Mouse (Mus musculus) yolk sac, embryonic 10.5 days (tissue): ENCODE measurements around the gene Cks2.
"Not testable (repeated sequence)": the region's sequence is repeated elsewhere in the genome, so short reads cannot be mapped to it uniquely, and the experiment has no call there.

Experiments used
- DNase-seq: peaks from one replicate; pipeline ENCODE4 v3.0.0-alpha.2; 2017; ENCODE audit warnings: low spot score

The Cks2 gene

GRCm38 (mm10) chr13:51644829-51645789 is at the start of gene Cks2:
TSS of gene Cks2 (plus strand) at chr13:51645232.
- DNase-seq: peak; percentile 100

GRCm38 (mm10) chr13:51595404-51595803 is 49.6 kb upstream of the Cks2 start:
- DNase-seq: no peak

GRCm38 (mm10) chr13:51598063-51598462 is 47.0 kb upstream of the Cks2 start:
- DNase-seq: no peak

- DNase-seq: no peak
Observed at GRCm38 (mm10) chr13:51600169-51600568, 44.9 kb upstream of the Cks2 start.

- DNase-seq: no peak
Observed at GRCm38 (mm10) chr13:51602764-51603163, 42.3 kb upstream of the Cks2 start.

- peak; percentile 54 for DNase-seq
Observed at GRCm38 (mm10) chr13:51603221-51603893, 41.7 kb upstream of the Cks2 start.

- DNase-seq: no peak
Observed at GRCm38 (mm10) chr13:51603894-51604244, 41.2 kb upstream of the Cks2 start.

GRCm38 (mm10) chr13:51609231-51609630 is 35.8 kb upstream of the Cks2 start:
- no peak for DNase-seq

GRCm38 (mm10) chr13:51611060-51611459 is 34.0 kb upstream of the Cks2 start:
- peak; percentile 17 for DNase-seq

- no peak for DNase-seq
Observed at GRCm38 (mm10) chr13:51611500-51611899, 33.5 kb upstream of the Cks2 start.

- peak; percentile 3 for DNase-seq
Observed at GRCm38 (mm10) chr13:51615815-51616214, 29.2 kb upstream of the Cks2 start.

GRCm38 (mm10) chr13:51616417-51617044 is 28.5 kb upstream of the Cks2 start:
- no peak for DNase-seq

- no peak for DNase-seq
Observed at GRCm38 (mm10) chr13:51617306-51617705, 27.7 kb upstream of the Cks2 start.

GRCm38 (mm10) chr13:51617861-51618260 is 27.2 kb upstream of the Cks2 start:
- DNase-seq: peak; percentile 36

GRCm38 (mm10) chr13:51618602-51619001 is 26.4 kb upstream of the Cks2 start:
- DNase-seq: no peak

GRCm38 (mm10) chr13:51622626-51623025 is 22.4 kb upstream of the Cks2 start:
- DNase-seq: no peak

GRCm38 (mm10) chr13:51623678-51624077 is 21.4 kb upstream of the Cks2 start:
- no peak for DNase-seq

- no peak for DNase-seq
Observed at GRCm38 (mm10) chr13:51628273-51628848, 16.7 kb upstream of the Cks2 start.

- no peak for DNase-seq
Observed at GRCm38 (mm10) chr13:51631354-51631992, 13.6 kb upstream of the Cks2 start.

GRCm38 (mm10) chr13:51632560-51633218 is 12.3 kb upstream of the Cks2 start:
- DNase-seq: no peak

- not testable (repeated sequence) for DNase-seq
Observed at GRCm38 (mm10) chr13:51635384-51635783, 9.6 kb upstream of the Cks2 start.
